Comparison of ENCODE assay signal across 20 mouse cellular contexts in genomic region chr12:25615377-25615776, GRCm38 (mm10).
DNase-seq lines count a peak whose midpoint lies in the region; TF ChIP-seq lines count a peak whose summit lies in the region.
"Had no signal": no experiment of that assay in that cellular context is flagged by ENCODE, and none has a peak within 500 bp of the region (broad histone marks: within the 10 kb centered on the region; RNA-seq: fewer than 3 reads in every experiment).

No protein-coding gene starts in this region.

- TF ChIP-seq CTCF in kidney, adult 2 months (conservative IDR thresholded peaks at IDR 0.05; ENCODE audit: insufficient read depth, insufficient read length, low read depth, low read length), result no peak

- H3K4me1 ChIP-seq in kidney, adult 2 months (ENCODE audit: control insufficient read depth, insufficient read depth, low read length), result no peaks in the 10 kb centered on the region
- H3K4me1 ChIP-seq: forebrain, embryonic 15.5 days had no signal

- TF ChIP-seq POLR2A in kidney, adult 2 months (IDR thresholded peaks at IDR 0.05; ENCODE audit: low read depth, low read length), result no peak

- intact Hi-C loops in left cerebral cortex, postnatal 14 days (cut with DNase I), result no loop called here
- intact Hi-C loops in left cerebral cortex, postnatal 10 days (cut with DNase I), result no loop called here

- H3K27me3 ChIP-seq in kidney, adult 2 months (replicated peaks; ENCODE audit: control insufficient read depth, insufficient read depth, low read length), result no peaks in the 10 kb centered on the region
- H3K27me3 ChIP-seq: CH12.LX; embryonic facial prominence, embryonic 12.5 days; forebrain, embryonic 15.5 days; heart, embryonic 12.5 days; Patski had no signal

- no peak overlapping the region for H3K27ac ChIP-seq in kidney, adult 2 months (ENCODE audit: insufficient read depth, low read depth, low read length)
- H3K27ac ChIP-seq: embryonic facial prominence, embryonic 12.5 days; forebrain, embryonic 15.5 days; heart, adult 2 months; hindbrain, embryonic 10.5 days; hindbrain, embryonic 14.5 days had no signal

- 75% methylated on average over 3 of the region's 3 CpGs for WGBS in kidney, adult 2 months

- peak; percentile 63 for DNase-seq in heart, adult 11 months
- no peak for DNase-seq in heart, adult 8-10 months (ENCODE audit: low spot score)
- peak; percentile 20 to 38 for DNase-seq in left cerebral cortex, postnatal 14 days (ENCODE audit: low spot score in 2 of 2)
- DNase-seq in left cerebral cortex, postnatal 10 days (ENCODE audit: extremely low spot score in 1 of 2, low spot score in 2 of 2), result no peak
- DNase-seq in ZHBTc4 (ENCODE audit: low read depth, low spot score), result peak; percentile 12
- no peak for DNase-seq in kidney, adult 2 months
- DNase-seq: adrenal gland, adult 8-10 months; adrenal gland, postnatal 36 days; cerebellum, adult 11 months; cerebellum, adult 9-10 months; cerebellum, postnatal 25 days; gastrocnemius, postnatal 36 days; heart, adult 2 months had no signal

- H3K36me3 ChIP-seq in kidney, adult 2 months (ENCODE audit: control insufficient read depth, insufficient read depth, low read length), result no peaks in the 10 kb centered on the region
- H3K36me3 ChIP-seq: embryonic facial prominence, embryonic 12.5 days; forebrain, embryonic 15.5 days; heart, embryonic 12.5 days; hindbrain, embryonic 10.5 days had no signal

- H3K4me3 ChIP-seq in kidney, adult 2 months (ENCODE audit: insufficient read depth, low read depth, low read length), result no peak overlapping the region
- H3K4me3 ChIP-seq: embryonic facial prominence, embryonic 12.5 days; forebrain, embryonic 15.5 days; heart, adult 2 months; heart, embryonic 12.5 days; hindbrain, embryonic 10.5 days had no signal

Comparison
In these comparisons a context has a peak if more than half of its experiments do, and no peak if none do; other contexts are left out.
1. DNase-seq: peak in heart, adult 11 months (single experiment), left cerebral cortex, postnatal 14 days (2 of 2) and ZHBTc4 (single experiment); none in heart, adult 8-10 months (single experiment), left cerebral cortex, postnatal 10 days (0 of 2) and kidney, adult 2 months (single experiment).